Mouse (Mus musculus) gastrocnemius, postnatal 10 days (tissue): ENCODE measurements at regions not wholly inside any gene's neighbourhood (a gene's known extent, or its start where the extent isn't known, plus 50 kb on each side); places are given as distances from the start of the nearest gene placed in this dataset.
A peak's percentile ranks its signal among the peaks of the same experiment; 100 is the strongest.

Source experiments
- DNase-seq: peaks from one replicate; pipeline ENCODE4 v3.0.0; 2021; ENCODE audit warnings: mixed read lengths

DNA sequence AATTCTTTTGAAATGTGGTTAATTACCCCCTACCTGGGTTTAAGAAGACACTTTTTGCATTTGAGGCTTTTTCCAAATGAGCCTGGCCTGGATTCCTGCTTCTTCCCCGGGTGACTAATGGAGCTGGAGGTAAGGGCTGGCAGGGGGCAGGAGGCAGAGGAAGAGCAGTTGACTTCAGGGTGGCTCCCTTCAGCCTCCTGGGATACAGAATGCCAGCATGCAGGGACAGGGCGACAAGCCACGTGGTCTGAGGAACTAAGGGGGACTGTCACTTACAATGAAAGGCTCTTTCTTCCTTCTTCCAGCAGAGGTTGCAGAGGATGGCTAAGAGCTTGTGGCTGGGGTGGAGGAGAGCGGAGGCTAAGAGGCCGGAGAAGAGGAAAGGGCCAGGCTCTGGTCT is 234.8 kb upstream of the Rpl38 start:
- DNase-seq: no peak

DNA sequence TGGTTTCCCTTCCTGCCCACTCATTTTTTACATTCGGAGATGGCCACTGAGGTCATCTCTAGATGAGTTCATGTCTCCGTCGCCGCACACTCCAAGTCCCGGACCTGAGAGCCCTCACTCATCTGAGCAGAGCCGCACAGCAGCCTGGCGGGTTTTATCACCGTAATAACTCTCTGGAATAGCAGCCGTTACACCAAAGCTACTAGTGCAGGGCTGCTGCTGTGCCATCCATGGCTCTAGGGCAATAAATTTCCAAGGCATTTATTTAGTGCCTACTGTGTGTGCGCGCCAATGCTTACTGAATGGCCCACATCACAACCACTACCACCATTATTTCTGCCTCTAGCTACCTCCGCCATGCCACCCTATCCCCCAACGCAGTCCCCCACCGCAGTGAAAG is 242.9 kb upstream of the Rpl38 start:
- DNase-seq: no peak

DNA sequence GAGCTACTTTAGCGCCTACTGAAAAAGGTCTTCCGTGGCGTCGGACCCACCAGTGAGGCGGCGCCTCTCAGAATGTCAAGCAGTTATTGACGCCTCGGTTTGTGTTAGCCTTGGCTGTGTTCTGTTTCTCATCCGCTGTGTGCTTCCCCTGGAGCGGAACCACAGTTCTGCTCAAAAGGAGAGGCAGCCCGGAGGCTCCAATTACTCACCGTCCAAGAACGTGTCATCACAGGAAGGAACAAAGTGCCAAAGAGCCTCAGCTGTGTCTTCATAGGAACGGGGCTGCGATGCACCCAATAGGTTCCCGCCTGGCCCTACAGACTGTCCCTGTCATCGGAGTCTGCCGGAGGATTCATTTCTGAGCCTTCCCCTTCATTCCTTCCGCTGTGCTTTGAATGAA is 245.0 kb upstream of the Rpl38 start:
- DNase-seq: no peak

DNA sequence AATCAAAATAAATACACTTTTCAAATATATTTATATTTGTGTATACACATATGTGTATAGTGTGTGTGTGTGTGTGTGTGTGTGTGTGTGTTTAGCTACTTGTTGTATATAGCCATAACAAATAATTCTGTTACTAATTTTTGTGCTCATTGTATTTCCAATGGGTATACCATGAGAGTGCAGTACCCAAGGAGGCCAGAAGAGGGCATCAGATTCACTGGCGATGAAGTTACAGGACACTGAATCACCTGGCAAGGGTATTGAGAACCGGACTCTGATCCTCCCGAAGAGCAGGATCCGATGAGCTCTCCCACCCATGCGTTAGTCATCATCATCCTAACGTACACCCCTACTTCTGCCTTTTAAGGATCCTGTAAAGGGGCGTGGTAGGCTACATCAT is 249.3 kb upstream of the Rpl38 start:
- no peak for DNase-seq

DNA sequence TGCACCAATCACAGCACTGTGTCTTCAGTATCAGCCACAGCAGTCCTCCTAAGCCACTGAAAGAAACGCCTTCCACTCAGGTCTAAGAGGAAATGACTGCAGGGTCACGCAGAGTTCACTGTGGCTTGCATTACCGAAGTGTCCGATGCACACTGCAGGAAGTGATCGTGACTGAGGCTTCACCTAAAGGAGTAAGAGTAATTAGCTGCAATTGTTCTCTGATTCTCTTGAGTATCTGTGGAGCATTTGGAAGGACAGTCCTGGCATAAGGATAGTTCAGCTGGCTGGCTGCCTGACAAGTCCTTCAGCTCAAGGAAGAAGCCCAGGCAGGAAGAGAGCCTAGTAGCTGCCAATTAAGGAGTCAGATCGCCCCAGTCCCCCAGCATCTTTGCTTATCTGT is 252.2 kb upstream of the Rpl38 start:
- no peak for DNase-seq

DNA sequence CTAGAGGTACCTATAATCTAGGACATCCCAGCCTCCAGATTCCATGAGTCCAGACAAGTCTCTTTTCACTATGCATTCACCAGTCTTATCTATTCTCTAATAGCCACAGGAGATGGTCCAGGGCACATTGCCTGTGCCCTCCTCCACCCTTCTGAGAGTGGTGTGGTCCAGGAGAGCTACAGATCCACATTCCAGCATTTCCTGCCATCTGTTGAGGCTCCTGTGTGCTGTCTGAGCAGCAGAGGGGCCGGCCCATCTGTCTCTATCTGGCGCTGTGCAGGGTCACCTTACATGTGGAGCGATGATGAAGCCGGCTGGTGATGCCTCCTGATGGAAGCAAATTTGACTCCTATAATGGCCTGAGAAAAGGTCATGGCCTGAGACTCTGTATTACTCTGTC is 263.9 kb upstream of the Rpl38 start:
- DNase-seq: no peak

DNA sequence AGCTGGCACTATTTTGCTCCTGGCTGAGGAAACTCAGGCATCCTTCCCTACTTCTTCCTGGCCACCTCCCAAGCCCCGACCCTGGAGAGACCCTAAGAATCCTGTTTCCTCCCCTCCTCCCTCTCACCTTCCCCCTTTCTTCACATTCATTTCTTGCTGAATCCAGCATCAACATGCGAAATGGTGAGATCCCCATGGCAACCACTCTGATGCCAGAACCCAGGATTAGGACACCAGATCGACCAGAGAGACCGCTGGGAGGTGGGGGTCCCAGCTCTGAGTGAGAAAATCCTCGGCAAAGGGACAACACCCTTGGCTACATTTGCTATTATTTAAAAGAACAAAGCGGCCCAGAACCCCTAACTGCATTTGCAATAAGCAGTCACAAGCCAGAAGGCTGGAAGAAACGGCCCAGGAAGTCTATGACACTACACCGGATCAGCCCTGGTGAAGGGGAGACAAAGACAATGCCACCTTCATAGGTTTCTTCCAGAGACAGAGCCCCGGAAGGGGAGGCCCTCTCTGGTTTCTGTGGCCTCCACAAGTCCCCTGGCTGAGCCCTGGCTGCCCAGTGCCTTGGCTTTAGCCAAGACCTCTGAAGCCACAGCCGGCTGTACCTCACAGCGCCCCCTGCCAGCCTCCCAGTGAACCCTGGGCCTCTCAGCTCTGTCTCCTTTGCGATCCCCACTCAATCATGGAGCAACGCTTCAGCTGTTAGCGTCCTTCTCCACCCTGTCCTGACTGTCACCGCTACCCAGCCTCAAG is 265.6 kb upstream of the Rpl38 start:
- peak; percentile 67 for DNase-seq

DNA sequence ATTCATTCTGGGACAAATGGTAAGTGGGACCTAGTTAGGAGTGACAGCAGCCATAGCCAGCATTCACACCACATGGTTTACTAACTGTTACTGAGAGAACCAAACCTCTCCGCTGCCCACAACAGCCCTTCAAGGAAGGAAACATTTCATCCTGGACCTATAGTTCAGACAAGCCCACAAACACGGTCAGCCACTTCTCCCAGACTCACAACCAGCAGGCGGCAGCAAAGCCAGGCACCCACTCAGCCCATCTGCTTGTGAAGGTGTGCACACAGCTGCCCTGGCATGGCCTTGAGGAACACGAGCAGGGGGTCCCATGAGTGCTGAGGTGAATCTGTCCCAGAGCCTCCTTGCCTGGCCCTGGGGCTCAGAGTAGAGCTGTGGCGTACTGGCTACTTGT is 267.6 kb upstream of the Rpl38 start:
- DNase-seq: no peak

DNA sequence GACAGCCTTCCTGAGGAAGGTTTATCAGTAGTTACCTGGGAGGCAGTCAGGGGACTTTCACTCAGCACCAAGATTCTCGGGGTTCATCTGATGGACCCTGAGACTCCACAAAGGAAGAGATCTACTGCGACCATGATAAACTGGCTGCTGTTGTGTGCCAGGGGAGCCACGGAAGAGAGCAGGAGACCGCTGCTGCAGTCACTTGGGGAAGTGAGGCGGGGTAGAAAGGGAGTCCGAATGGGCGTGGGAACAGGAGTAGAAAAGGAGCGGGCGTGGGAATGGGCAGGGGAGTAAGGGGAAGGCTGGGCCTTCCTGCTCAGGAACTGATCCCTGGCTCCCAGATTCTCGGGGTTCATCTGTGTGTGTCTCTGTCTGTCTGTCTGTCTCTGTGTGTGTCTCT is 276.2 kb upstream of the Rpl38 start:
- no peak for DNase-seq

DNA sequence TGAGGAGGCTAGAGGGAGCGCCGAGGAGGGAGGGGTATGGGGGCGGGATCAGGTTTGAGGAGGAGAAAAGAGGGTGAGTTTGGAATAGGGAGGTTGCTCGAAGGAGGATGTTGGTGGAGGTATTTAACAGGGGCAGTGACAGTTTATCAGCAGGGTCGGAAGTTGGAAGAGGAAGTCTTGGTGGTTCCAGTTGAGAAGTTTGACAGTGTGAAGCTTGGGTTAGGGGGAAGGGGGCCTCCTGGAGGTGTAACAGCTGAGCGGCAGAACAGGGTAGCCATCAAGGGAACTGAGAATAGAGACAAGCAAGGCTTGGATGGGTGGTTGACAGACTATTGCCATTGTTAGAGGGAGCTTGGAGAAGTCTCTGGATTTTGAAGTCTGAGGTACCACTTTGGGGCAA is 276.8 kb upstream of the Rpl38 start:
- DNase-seq: no peak

DNA sequence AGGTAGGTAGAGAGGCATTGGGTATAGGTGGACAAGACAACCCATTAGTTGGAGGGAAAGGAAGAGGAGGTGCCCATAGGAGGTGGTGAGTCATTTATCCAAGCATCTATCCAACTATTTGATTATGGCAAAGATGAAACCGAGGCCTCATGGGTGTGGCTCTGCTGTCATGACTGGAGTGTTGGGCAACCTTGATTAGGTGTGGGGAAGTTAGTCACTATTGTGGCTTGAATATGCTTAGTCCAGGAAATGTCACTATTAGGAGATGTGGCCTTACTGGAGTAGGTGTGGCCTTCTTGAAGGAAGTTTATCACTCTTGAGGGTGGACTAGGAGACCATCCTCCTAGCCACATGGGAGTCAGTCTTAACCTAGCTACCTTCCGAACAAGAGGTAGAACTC is 281.2 kb upstream of the Rpl38 start:
- no peak for DNase-seq

DNA sequence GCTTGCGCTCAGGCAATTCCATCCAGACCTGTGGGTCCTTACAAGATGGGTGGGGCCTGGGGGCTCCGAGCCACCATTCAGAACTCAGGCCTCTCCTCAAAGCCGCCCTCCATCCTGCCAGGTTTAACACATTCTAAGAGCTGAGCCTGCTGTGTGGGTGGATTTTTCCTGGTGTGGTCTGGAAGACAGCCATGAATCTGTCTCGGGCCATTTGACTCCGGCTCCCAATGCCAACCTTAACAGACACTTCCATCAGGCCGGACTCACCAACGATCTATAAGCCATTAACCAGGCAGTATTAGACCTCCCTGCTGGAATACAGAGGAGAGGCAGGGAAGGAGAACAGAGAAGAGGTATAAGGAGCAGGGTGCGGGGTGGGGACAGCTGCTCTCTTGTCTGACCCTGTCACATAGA is 288.9 kb upstream of the Rpl38 start:
- no peak for DNase-seq

DNA sequence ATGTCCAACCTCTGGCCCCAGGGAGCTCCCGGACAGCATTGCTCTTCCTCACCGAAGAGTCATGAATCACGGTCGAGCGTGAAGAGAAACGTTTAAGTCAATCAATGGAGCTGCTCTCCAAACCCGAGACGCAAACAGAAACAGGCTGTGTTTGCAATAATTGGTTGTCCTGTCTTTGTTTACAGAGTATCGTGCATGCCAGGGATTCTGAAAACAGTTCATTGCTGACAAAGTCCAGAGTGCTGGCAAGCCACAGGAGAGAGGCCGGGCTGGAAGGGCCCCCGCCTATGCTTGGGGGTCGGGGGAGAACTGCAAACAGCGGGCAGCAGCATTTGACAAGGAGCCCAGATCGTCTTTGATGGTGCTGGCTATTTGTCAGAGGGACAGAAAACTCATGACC is 292.4 kb upstream of the Rpl38 start:
- no peak for DNase-seq

DNA sequence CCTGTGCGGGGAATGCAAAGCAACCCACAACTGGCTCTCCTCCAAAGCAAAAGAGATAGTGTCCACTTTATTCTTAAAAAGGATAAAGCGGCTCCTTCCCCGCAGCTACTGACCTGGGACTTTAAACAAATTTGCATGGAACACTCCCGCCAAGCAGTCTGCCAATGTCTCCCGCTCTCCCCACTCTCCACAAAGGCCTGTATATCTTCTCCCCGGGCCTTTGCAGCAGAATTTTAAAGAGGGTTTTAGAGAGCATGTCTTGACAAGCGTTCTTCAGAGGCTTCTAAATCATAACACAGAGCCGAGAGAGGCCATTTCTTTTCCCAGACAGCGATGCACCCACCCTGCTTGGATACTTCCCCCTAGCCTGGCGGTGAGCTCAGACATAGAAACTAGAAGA is 297.6 kb upstream of the Rpl38 start:
- no peak for DNase-seq

DNA sequence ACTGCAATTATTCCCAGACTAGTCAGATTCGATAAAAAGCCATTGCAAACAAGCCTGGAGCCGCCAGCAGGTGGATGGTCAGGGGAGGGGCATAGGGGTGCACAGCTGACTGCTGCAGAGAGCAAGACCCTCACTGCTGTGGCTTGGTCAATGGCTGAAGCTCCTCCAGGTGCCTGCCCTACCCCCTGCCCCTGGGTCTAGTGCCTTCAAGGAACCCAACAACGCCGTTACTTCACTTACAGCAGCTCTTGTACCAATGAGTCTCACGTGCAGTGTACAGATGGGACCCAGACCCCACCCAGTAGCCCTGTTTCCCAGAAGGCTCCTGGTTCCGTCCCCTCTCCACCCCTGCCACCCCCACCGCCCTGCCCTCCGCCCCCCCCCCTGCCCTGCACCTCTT is 300.5 kb upstream of the Rpl38 start:
- no peak for DNase-seq

DNA sequence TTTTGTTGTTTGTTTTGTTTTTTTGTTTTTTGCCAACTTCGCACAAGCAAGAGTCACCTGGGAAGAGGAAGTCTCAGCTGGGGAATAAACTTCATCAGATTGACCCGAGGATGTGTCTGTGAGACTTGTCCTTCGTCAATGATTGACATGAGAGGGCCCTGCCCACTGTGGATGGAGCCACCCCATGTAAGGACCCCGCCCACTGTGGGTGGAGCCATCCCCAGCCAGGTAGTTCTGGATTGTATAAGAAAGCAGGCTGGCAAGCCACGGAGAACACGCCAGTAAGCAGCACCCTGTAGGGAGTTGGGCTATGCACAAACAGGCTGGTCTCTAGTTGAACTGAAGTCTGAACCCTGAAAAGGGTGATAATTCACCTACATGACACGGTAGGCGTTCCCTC is 294.1 kb upstream of the Sdk2 start:
- DNase-seq: no peak

DNA sequence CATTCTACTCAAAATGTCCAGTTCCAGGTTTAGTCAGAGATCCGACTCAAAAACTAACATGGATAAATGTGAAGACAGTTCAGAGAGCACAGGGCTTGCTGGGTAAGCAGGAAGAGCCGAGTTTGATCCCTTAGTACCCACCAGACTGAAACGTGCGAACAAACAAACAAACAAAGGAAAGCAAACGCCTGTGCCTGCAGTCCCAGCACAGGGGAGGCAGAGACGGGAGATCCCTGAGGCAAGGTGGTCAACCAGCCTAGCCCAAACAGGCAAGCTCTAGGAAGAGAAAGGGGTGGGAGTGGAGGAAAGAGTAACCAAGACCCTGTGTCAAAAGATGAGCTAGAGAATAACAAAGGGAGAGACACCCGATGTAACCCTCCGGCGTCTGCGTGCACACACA is 293.5 kb upstream of the Sdk2 start:
- DNase-seq: no peak

DNA sequence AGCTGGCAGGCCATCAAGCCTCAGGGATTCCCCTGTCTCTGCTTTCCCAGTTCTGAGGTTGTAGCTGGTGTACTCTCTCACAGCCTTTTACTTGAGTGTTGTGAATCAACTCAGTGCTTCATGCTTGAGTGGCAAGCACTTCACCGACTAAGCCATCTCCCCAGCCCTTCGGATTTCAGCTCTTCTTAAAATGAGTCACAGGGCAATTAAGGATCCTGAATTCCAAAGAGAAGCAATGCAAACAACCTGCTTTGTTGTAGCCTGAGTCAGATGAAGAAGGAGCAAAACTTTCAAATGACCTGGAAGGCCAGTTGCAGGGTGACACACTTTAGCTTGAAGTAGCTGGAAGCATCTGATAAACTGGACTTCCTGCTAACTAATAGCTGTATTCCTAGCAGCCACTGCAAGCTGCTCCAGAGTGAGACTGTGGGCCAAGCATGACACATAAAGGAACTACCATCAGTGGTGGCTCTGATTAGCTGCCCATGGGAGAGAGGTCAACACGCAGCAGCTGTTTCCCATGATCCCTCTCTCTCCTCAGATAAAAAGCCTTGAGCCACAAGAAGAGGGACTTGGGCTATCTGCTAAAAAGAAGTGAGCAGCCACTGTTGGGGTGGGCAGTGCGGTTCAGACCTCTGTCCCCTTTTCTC is 285.4 kb upstream of the Sdk2 start:
- DNase-seq: no peak

DNA sequence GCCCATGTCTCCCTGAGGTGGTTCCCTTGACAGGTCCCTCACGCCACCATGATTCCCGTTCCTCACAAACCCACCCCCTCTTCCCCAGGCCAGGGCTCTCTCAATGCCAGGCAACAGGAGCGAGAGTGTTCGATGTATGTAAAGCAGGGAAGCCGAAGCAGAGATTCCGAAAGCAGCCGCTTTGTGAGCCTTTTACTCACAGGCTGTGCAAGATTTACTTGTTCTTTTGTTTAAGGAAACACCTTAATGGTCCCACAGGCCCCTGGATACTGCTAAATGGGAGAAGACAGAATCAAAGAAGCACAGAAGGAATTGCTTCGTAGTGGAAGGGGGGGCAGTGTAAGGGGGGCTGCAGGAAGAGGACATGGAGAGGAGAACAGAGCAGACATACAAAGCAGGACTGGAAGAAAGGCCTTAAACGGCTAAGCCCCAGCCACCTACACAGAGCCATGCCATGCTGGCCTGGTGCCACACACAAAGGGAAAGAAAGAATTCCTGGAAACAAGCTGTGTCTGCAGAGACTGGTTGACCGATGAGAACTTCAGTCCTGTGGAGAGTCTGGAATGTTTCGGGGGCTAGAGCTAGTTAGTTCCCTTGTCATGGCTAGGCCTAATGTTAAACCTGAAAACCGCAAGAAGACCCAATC is 270.1 kb upstream of the Sdk2 start:
- no peak for DNase-seq

DNA sequence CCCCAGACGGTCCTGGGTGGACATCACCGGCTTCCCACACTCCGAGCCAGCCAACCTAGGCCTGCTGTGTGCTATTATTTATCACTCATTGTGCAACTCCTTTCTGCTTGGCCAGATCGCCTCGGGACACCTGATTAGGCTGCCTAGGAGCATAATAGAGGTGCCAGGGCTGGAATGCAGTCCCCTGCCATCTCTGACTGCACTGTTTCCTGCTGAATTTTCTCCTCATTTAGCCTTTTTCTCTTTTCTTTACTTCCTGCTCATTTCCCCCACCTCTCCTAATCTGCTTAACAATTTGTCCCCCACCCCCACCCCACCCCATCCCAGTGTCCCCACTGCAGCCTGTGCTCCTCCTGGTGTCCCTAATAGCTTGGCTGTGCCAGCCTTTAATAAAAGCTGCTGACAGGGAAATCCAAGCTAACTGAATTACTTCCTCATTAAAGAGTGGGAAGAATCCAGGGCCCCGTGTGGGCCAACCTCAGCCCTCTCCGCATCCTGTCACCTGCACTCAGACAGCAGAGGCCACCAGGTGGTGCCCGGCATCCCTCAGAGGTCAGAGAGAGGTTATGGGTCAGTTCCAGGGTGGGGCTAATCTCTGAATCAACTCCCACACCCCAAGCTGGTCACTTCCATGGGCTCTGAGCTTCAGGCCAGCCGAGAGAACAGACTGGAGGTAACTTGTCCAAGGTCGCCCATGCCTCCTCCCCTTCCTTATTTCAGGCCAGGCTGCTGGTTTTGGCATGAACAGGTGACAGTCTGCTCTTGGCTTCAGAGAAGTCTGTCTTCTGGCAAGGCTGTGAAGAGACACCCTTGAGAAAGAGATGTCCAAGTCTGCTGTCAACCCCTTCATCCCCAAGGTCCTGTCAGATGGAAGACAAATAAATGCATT is 269.3 kb upstream of the Sdk2 start:
- no peak for DNase-seq

DNA sequence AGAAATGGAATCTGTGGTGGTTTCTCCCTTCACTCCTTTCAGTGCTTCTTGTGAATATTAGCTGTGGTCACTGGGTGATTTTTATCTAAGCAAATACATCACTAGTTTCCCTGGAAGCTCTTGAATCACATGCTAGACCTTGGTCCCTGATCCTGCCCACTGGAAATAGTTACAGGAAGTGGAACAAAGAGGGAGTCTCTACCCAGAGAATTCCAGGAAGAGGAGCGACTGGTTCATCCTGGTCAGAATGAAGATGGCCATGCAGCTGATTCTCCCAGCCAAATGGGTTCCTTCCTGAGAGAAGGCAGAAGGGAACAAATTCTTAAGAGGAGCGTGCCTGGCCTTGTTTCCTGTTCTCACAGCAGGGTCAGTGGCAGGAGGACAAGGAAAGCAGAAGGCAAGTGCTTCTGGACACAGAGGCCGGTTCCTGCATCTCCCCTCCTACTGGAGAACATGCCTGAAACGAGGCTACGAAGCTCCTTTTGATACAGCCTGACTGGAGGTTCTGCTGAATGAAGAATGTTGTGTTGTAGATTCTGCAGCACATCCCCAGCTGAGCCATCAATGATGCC is 264.8 kb upstream of the Sdk2 start:
- no peak for DNase-seq

DNA sequence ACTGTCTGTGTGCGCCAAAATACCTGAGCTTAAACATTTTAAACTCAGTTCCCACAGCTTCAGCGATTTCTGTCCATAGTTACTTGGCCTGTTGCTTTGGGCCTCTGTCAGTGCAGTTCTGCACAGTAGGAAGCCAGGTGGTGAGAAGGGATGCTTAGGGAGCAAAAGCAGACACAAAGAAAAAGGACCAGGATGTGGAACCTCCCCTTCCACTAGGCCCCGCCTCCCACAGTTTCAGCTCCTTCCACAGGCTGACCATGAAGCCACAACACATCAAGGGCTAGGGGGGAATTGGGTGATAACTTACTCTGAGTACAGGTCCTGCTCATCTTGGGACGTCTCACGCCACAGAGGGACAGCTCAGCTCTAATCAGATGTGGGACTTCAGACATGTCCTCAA is 263.5 kb upstream of the Sdk2 start:
- no peak for DNase-seq

DNA sequence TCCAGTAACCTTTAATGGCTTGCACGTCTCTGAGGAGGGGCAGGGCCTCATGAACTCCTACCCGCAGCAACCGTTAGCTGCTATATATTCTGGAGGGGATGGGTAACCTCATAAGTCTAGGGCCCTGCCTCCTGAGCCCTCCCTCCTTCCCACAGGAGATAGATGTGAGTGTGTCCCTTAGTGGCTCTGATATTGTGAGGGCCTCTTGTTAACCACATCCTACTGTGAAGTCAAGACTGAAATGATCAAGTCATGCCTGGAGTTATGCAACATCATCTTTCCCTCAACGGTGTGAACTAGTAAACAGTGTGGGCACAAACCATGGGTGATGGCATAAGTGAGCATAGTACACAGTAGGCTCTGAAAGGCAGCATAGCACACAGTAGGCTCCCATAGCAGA is 255.8 kb upstream of the Sdk2 start:
- DNase-seq: no peak
